Mouse (Mus musculus) forebrain, postnatal 0 days (tissue): Measurements from ENCODE around the gene Aip. TPM values are rescaled to one million over a fixed set of nuclear protein-coding genes. Genes with fewer than 3 reads are reported as not detected.

Experiments used
- ATAC-seq: fragments of 200-750 bp; cut with Nextera tagmentation; 2 replicates; pipeline ENCODE4 v1.8.0; 2017; ENCODE audit warnings: mild to moderate bottlenecking, moderate library complexity
- DNase-seq: peaks from one replicate; pipeline ENCODE4 v3.0.0-alpha.2; 2015
- H3K27ac ChIP-seq: fragments of 300-500 bp; sonication (generic); 2 replicates; pipeline ENCODE4 v1.5.1; 2014; ENCODE audit warnings: low read depth, mild to moderate bottlenecking, antibody characterized with exemption, low read length, moderate library complexity, mixed read lengths
- H3K27me3 ChIP-seq: fragments of 300-500 bp; sonication (generic); 2 replicates; pipeline ENCODE4 v1.6.1; 2014; ENCODE audit warnings: mild to moderate bottlenecking, low read length, mixed read lengths; ENCODE audit not compliant: insufficient read depth
- H3K36me3 ChIP-seq: fragments of 300-500 bp; sonication (generic); 2 replicates; pipeline ENCODE4 v1.6.1; 2014; ENCODE audit warnings: mild to moderate bottlenecking, moderate library complexity; ENCODE audit not compliant: insufficient read depth
- H3K4me1 ChIP-seq: fragments of 300-500 bp; sonication (generic); 2 replicates; pipeline ENCODE4 v1.6.1; 2014; ENCODE audit warnings: antibody characterized with exemption; ENCODE audit not compliant: insufficient read depth
- H3K4me2 ChIP-seq: fragments of 300-500 bp; sonication (generic); 2 replicates; pipeline ENCODE4 v1.6.1; 2014; ENCODE audit warnings: low read depth, mild to moderate bottlenecking, moderate library complexity
- H3K4me3 ChIP-seq: fragments of 300-500 bp; sonication (generic); 2 replicates; pipeline ENCODE4 v1.5.1; 2014; ENCODE audit warnings: low read depth, low read length, mixed read lengths
- H3K9ac ChIP-seq: fragments of 300-500 bp; sonication (generic); 2 replicates; pipeline ENCODE4 v1.6.1; 2014; ENCODE audit warnings: mild to moderate bottlenecking
- H3K9me3 ChIP-seq: fragments of 300-500 bp; sonication (generic); 2 replicates; pipeline ENCODE4 v1.6.1; 2016; ENCODE audit warnings: low read length
- CTCF ChIP-seq: sonication (generic); IDR thresholded peaks from 2 replicates; pipeline ENCODE4 v1.5.1; 2016; ENCODE audit warnings: antibody characterized with exemption, control low read depth, low read depth
- WGBS: fragments of 180-500 bp; shearing (Covaris S2); extraction: QIAGEN DNeasy Blood & Tissue Kit; methylation state at CpG from one replicate; pipeline ENCODE4 v1.1.7; 2014; 5-methylcytosine and 5-hydroxymethylcytosine counted together
- polyA plus RNA-seq: library from polyadenylated mRNA; unstranded; fragments of >200 nt; fragmentation: Nextera tagmentation; extraction: Ambion mirVana; gene quantifications from 2 replicates; pipeline ENCODE4 v1.2.1, GENCODE M21; 2015
- total RNA-seq: library from RNA; depleted of rRNA; stranded (reverse); fragments of >200 nt; gene quantifications from 2 replicates; pipeline ENCODE4 v1.2.3, GENCODE M21; 2014

The Aip gene
- total and polyA plus RNA-seq, 2 experiments from 2014 or later: 25.8 to 86.2 TPM

DNA sequence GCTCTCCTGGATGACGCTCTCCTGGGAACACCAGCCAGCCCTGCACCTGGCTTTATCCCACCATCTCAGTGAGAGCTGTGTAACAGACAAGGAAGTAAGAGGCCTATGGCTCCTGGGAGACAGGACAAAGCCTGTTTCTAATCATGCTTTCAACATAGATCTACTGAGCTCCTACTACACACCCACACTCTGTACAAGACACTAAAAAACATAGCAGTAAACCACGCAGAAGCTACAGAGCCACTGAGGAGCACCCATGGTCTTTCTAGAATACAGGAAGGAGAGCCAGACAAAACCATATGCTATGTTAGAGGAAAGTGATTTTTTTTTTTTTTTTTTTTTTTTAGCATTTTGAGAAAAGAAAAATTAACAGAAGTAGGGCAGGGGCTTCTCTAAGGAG, 7.3 kb downstream of the Aip start:
- H3K36me3 ChIP-seq: peaks cover 46% of the 10 kb centered on the region
- TF ChIP-seq CTCF: no peak
- H3K9me3 ChIP-seq: no peaks in the 10 kb centered on the region
- H3K27ac ChIP-seq: no peak overlapping the region
- H3K4me3 ChIP-seq: no peak overlapping the region
- WGBS: 97% methylated on average over 2 of the region's 2 CpGs
- no peaks in the 10 kb centered on the region for H3K27me3 ChIP-seq
- H3K4me1 ChIP-seq: peaks cover 8% of the 10 kb centered on the region
- H3K4me2 ChIP-seq: no peak overlapping the region
- no peak for ATAC-seq
- no peak for DNase-seq
- no peak overlapping the region for H3K9ac ChIP-seq

- H3K4me2 ChIP-seq: no peak overlapping the region
- peaks cover 8% of the 10 kb centered on the region for H3K4me1 ChIP-seq
- H3K9ac ChIP-seq: no peak overlapping the region
- DNase-seq: no peak
- 98% methylated on average over 7 of the region's 7 CpGs for WGBS
- no peaks in the 10 kb centered on the region for H3K9me3 ChIP-seq
- no peak for TF ChIP-seq CTCF
- ATAC-seq: no peak
- peaks cover 56% of the 10 kb centered on the region for H3K36me3 ChIP-seq
- no peaks in the 10 kb centered on the region for H3K27me3 ChIP-seq
- H3K27ac ChIP-seq: no peak overlapping the region
- H3K4me3 ChIP-seq: no peak overlapping the region
Observed at GRCm38 (mm10) chr19:4117006-4117405, 8.7 kb downstream of the Aip start.

DNA sequence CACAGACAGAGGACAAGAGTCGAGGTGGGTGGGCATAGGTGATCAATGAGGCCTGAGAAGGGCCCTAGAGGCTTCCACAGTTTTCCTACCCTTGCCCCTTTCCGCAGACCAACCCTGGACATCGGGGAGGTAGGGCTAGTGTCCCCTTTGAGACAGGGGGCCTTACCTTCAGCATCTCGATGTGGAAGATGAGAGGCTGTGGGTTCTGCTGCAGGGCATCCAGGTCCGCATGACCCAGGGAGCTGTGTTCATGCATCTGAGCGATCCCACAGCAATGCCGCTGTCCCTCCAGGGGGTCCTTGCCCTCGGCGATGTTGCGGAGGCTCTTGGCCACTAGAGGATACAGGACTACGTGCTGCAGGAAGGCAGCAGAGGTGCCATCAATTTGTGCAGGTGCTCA, 9.8 kb downstream of the Aip start:
- no peak for TF ChIP-seq CTCF
- no peaks in the 10 kb centered on the region for H3K9me3 ChIP-seq
- H3K27me3 ChIP-seq: no peaks in the 10 kb centered on the region
- peaks cover 68% of the 10 kb centered on the region for H3K36me3 ChIP-seq
- DNase-seq (no peak), ATAC-seq (no peak)
- peaks cover 7% of the 10 kb centered on the region for H3K4me1 ChIP-seq
- no peak overlapping the region for H3K4me3 ChIP-seq
- H3K27ac ChIP-seq: no peak overlapping the region
- H3K4me2 ChIP-seq: no peak overlapping the region
- H3K9ac ChIP-seq: no peak overlapping the region
- 86% methylated on average over 11 of the region's 11 CpGs for WGBS

DNA sequence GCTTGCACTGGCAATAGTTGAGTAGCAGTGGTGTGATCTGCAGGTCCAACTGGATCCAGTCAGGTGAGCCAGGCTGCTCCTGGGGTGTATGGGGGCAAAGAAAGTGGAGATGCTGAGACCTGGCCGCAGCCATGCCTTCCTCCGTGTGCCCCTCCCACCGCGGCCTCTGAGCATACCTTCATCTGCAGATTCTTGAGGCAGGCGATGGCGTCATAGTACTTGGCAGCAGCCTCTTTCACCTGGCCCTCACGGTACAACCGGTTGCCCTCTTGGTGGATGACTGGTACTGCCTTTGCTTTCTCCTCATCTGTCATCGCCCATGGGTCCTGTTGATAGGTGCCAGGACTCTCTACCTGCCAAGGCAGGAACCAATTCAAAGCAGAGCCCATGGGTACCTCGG, 10.5 kb downstream of the Aip start:
- DNase-seq (no peak), ATAC-seq (no peak)
- H3K36me3 ChIP-seq: peaks cover 71% of the 10 kb centered on the region
- no peaks in the 10 kb centered on the region for H3K9me3 ChIP-seq
- no peaks in the 10 kb centered on the region for H3K27me3 ChIP-seq
- H3K9ac ChIP-seq: no peak overlapping the region
- no peak overlapping the region for H3K27ac ChIP-seq
- no peaks in the 10 kb centered on the region for H3K4me1 ChIP-seq
- TF ChIP-seq CTCF: no peak
- no peak overlapping the region for H3K4me3 ChIP-seq
- H3K4me2 ChIP-seq: no peak overlapping the region
- 94% methylated on average over 10 of the region's 10 CpGs for WGBS

- H3K9ac ChIP-seq: no peak overlapping the region
- ATAC-seq: no peak
- no peaks in the 10 kb centered on the region for H3K4me1 ChIP-seq
- no peaks in the 10 kb centered on the region for H3K27me3 ChIP-seq
- peaks cover 71% of the 10 kb centered on the region for H3K36me3 ChIP-seq
- H3K27ac ChIP-seq: no peak overlapping the region
- no peaks in the 10 kb centered on the region for H3K9me3 ChIP-seq
- TF ChIP-seq CTCF: no peak
- no peak overlapping the region for H3K4me3 ChIP-seq
- no peak overlapping the region for H3K4me2 ChIP-seq
- DNase-seq: no peak
- WGBS: 88% methylated on average over 10 of the region's 10 CpGs
Observed at GRCm38 (mm10) chr19:4114551-4114950, 11.1 kb downstream of the Aip start.

DNA sequence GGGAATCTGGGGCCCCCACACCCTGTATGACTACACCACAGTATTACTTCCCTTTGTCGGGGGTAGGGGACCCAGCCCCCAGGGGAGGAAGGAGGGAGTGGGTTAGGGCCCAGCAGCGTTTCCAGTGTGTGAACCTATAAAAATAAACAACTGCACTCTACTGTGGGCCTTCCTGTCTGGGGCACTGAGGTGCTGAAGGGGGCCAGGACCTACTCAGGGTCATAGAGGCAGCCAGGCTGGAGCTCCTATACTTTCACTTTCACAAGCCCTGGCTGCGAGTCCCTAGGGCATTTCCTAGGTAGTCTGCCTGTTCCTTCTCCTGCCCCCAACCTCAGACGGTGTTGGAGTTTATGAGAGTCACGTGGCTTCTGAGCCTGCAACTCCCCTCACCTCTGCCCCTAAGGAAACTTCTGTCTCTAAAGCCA, 11.8 kb downstream of the Aip start:
- DNase-seq (no peak), ATAC-seq (0 out of 2 replicates have a peak, but pooled peaks have one; percentile 6)
- no peak for TF ChIP-seq CTCF
- Histone ChIP-seq H3K9ac (no peak overlapping the region), H3K27me3 (no peaks in the 10 kb centered on the region), H3K4me3 (no peak overlapping the region), H3K27ac (no peak overlapping the region), H3K9me3 (no peaks in the 10 kb centered on the region), H3K4me1 (no peaks in the 10 kb centered on the region), H3K36me3 (peaks cover 71% of the 10 kb centered on the region), H3K4me2 (no peak overlapping the region)
- 73% methylated on average over 5 of the region's 5 CpGs for WGBS

DNA sequence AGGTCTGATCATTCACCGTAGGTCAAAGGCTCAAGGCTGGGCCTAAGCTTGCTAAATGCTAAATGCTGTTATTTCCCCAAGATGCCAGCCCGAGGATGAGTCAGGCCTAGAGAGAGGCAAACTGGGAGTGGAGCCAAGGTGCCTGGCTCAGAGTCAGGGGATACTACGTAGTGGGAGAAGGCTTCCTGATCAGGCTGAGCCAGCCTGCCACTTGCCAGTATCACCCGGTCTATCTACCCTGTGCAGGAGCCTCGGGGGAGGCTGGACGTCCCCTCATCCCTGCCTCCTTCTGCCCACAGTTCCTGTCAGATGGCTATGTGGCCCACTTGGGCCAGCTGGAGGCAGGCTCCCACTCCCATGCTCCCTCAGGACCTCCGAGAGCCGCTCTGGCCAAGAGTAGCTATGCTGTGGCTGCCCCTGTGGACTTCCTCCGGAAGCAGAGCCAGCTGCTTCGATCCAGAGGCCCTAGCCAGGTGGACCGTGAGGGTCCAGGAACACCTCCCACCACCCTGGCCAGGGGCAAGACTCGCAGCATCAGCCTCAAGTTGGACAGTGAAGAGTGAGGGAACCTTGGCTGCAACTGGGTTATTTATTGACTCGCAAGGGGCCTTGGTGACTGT, 12.4 kb downstream of the Aip start:
- Histone ChIP-seq H3K4me1 (no peaks in the 10 kb centered on the region), H3K4me3 (no peak overlapping the region), H3K27ac (no peak overlapping the region), H3K36me3 (peaks cover 74% of the 10 kb centered on the region), H3K9ac (no peak overlapping the region), H3K9me3 (no peaks in the 10 kb centered on the region), H3K4me2 (no peak overlapping the region), H3K27me3 (no peaks in the 10 kb centered on the region)
- DNase-seq: peak; percentile 43
- WGBS: 73% methylated on average over 13 of the region's 13 CpGs
- 0 out of 2 replicates have a peak, but pooled peaks have one; percentile 28 for ATAC-seq
- TF ChIP-seq CTCF: no peak
